Mouse (Mus musculus) right cerebral cortex, adult 18-20 months (tissue): Measurements from ENCODE around the gene Srrt.
A peak's percentile ranks its signal among the peaks of the same experiment; 100 is the strongest.

Source experiments
- DNase-seq: peaks from one replicate; pipeline ENCODE4 v3.0.0; 2022; ENCODE audit warnings: mixed read lengths

The Srrt gene

DNA sequence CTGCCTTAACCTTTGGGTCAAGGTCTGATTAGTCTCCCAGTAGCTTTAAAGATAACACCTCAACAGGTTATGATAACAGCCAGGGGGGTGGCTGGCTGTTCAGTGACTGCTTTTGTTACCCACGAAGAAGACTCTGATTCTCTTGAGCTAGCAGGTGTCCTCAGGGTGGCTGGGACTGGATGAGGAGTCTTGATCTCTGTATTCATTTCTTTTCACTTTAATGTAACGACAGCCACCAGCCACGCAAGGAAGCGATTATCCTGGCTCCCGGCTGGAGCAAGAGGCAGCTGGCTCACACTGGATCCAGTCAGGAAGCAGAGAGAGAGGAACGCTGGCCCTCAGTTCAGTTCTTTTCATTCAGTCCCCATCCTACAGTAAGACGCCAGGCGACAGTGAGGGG, 29.7 kb upstream of the Srrt start:
- DNase-seq = no peak

DNA sequence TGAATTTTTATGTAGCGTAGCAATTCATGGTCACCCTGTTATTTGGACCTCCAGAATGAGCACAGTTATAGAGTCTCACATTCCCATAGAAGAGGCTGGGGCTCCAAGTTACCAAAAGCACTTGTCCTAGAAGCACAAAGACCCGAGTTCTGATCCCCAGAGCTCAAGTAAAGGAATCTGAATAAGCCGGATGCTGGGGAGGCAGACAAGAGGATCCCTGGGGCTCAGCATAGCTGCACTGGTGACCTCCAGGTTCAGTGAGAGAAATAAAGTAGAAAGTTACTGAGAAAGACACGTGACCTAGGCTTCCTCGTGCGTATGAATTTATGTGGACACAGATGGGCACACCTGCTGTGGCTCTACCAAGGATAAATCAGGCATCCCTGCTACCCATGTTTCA, 27.6 kb upstream of the Srrt start:
- no peak for DNase-seq

DNA sequence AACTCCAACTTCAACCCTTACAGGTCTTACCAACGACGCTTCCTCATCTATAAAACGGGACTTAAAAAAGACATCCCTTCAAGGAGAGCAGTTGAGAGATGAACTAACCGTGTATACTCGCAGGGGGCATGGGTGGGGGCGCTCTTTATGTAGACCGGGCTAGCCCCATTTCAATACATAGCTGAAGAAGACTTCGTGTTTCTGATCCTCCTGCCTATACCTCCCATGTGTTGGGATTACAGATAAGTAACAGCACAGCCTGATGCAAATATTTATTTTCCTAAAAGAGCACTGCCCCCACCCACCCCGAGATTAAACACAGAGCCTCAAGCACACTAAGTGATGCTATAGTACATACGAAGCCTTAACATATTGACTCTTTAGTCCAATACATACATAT, 26.8 kb upstream of the Srrt start:
- no peak for DNase-seq

DNA sequence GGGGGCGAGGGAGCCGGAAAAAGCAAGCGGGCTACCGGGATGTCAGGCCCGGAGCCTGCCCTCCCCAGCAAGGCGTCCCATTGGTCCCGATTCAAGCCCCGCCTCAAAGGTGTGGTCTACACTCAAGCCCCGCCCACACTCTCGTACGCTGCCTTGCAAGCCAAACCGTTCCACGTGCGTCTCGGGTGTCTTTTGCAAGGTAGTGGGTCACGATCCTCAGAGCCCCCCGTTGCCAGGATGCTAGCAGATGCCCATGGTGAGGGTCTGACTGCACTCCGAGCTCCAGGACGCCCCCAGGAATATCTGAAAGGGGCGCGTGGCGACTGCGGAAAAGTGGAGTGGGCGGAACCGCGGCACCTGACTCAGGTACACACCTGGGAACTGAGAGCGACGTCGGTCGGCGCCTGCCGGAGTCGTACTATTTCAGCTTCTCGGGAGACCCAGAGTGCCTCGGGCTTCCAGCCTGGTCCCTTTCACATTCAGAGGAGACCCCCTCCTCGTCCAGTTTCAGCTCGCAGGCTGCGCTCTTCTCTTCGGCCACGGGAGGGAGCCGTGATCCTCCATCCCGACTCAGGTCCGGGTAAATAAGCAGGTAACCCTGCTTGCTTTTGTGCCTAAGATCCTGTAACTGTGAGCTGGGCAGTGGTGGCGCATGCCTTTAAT, 26.2 kb upstream of the Srrt start, which contains the start of gene Slc12a9:
Gene Slc12a9, minus strand, starts transcription at position 86 of the 663 bp plus-strand sequence.
- peak; percentile 93 for DNase-seq

DNA sequence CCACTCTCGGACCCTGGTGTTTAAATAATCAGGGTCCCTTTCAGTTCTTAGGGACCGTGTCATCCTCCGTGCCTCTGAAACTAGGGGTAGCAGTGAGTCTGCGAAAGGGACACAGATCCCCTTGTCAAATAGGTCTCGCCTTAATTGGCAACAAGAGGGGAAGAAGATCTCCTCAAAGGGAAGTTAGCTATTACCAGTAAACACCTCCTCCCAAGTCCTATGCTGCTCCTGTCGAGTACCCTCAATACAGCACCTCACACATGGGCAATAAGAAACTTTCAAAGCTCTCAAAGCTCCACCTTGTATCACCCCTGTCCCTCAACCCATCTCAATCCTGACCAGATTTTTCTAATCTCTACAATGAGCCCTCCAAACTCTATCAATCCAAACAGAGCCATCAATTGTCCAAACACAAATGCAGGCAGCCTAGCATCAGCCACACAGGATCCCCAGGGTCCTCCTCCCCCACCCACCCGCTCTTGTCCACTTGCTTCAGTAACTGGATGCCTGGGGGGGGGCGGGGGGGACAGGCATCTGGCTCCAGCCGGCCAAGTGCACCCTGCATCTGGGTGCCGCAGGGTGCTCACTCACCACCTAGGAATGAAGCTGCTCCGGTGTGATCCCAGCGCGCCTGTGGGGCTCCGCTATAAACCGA, 25.5 kb upstream of the Srrt start:
- DNase-seq = no peak

DNA sequence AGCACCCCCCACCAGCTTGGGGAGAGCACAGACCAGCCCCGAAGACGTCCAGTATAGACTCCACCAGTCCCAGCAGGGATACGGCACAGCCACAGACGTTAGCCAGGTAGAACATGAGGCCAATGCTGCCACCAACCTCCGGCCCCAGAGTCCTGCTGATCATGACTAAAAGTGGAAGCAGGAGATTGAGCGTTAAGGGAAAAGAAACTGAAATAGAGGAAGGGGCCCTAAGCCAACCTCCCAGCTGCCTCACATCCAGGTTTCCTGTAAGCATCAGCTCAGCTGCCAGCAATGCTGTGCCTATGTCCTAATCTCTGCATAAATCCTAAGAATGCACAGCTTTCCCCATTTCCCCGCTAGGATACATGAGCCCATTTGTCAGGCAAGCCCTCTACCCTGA, 23.4 kb upstream of the Srrt start:
- no peak for DNase-seq

DNA sequence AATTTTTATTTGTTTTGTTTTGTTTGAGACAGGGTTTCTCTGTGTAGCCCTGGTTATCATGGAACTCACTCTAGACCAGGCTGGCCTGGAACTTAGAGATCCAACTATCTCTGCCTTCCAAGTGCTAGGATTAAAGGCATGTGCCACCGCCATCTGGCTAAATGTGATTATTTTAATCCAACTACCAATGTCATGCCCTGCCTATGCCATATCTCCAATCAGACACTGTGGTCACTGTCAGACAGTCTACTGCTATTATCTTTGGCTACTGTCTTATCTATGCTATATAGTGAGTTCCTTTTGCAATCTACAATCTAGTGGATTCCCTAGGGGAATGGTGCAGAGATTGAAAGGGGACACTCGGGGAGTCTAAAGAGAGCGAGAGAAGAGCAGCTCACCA, 13.5 kb upstream of the Srrt start:
- DNase-seq = no peak

DNA sequence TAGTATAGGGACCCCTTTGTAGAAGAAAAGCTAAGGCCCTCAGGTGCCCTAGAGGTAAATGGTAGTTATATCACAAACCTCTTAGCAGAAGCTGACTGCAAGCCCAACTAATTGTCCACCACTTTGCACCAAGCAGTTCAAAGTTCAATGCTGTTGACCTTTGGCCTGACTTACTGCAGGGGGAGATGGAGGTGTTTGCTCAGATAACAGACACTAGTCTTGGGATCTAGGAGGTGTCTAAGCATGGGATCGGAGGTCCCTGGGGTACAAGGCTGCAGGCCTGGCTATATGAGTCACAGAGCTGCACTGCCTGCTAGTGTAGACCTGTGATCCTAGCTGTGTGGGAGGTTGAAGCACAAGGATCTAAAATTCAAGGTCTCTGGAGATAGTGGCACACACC, 11.1 kb upstream of the Srrt start:
- no peak for DNase-seq

DNA sequence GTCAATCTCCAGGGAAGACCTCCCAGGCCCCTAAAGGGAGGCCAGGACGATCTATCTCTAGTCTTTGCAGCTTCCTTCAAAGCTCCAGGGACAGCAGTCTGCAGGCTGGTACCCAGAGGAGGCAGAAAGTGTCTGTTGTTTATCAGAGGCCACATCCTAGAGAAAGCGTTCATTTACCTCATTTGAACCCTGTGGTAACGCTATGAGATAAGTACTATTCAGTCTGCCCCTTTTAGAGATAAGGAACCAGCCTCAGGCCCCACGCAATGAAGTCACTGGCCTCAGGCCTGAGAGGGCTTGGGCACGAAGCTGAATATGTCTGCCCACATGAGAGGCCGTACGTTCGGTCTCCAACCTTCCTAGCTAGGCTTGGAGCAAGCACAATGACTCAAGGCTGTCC, 9.9 kb upstream of the Srrt start:
- DNase-seq = no peak

DNA sequence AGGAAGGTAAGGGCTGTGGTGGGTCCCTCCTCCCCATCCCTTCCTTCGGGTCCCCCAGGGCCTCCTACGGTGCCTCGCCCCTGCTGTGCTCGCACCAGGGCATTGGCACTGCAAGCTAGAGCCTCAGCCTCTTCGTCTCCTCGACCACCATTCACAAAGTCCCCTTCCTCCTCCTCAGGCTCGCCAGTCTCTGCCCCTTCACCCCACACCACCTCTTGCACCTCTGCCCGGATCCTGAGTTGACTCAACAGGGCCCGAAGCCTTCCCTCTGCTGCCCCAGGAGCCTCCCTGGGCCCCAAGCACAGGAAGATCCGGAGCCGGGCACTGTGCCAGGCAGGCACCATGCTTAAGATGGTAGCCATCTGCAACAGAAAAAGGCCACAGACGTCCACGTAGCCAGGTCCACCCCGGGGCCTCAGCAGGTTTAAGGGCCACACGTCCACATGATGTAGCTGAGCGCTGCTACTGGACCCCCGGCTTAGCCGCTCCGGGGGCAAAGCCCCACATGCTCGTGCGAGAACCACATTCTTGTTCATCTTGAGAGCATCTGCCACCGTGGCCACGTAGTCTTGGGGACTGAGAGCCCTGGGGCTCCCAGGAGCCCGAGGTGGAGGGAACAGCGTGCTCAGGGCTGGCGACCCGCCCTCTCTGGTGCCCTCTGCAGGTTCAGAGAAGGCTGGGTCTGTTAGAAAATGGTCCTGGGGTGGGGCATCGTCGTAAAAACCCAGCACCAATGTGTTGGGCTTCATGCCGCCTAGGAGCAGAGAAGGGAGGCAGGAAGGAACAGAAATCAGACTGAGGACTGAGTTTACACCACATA, 7.8 kb upstream of the Srrt start:
- no peak for DNase-seq

DNA sequence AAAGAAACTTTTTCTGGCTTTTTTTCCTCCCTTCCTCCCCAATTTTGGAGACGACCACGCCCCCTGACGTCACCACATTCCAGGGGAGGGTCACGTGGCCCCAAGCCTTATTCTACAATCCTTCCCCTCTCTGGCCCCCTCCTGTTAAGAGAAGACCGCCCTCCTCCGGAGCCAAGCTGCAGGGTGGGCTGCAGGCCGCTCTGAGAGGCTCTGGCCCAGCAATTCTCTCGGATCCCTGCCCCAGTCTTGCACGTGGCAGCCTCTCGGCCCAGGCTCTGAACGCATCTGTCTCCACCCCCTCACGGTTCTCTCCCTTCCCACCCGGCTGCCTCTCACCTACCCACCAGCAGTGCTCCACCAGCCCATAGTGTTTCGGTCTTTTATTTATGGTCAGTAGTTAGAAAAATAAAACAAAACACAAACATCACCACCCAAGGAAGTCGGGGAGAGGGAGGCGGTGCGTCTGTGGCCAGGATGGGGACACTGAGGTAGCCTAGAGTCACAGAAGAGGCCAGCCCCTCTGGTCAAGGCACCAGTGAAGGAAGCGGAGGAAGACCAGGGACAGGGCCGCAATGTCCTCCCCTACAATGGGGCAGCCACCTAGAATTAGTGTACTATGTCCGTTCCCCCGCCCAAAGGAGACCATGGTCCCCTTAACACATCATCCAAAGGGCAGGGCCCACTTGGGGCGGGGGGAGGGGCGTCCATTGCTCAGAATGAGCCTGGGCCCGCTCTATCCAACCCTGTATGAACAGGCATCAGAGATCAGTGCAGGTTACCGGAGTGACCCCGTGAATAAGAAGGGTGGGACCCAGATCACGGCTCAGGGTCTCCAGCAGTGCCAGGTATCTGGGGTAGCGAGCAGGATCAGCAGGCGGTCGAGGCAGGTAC, 7.0 kb upstream of the Srrt start, which contains the start of gene Trip6:
Gene Trip6, minus strand, starts transcription at position 212 of the 891 bp plus-strand sequence.
- peak; percentile 40 for DNase-seq

DNA sequence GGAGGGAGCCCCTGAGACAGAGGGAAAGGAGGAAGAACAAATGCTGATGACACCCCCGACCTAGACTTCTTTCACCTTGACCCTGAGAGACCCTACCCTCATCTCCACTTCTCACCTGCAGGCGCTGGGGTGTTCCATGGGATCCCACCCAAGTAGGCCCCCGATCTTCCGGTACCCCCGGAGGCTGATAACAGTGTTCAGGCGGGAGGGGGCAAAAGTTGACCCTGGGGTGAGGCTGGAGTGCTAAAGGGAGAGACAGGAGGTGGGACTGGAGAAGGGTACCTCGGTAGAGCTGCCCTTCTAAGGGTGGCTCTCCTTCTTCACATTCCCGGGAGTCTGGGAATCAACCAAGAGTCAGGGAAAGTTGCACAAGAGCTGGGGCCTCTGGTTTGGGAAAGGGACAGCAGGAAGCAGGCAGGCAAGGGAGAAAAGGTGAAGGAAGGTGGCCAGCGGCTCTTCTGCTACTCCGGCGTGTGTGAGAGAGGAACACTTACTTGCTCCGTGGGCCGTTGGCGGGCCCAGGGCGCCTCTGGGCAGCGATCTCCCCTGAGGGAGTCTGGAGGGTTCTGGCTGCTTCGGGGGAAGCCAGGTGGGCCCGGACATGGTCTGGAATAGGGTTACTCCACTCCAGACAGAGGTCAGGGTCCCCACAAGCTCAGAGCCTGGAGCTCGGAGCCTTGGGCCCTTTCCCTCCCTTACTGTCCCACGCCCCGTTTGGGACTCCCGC, 6.2 kb upstream of the Srrt start:
- no peak for DNase-seq

DNA sequence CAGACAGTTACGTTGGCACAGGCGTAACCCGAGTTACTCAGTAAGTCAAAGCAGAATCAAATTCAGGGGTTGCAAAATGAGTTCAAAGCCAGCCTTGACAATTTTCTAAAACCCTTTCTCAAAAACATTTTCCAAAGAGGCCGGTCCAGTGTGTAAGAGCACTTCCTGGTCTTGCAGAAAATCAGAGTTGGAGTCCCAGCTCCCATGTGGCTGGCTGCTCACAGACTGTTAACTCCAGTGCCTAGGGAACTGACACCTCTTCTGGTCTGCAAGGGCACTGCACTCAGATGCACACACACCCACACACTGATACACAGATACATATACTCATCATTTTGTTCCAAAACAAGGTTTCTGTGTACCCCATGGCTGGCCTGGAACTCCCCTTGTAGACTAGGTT, 882 bp upstream of the Srrt start:
- no peak for DNase-seq

DNA sequence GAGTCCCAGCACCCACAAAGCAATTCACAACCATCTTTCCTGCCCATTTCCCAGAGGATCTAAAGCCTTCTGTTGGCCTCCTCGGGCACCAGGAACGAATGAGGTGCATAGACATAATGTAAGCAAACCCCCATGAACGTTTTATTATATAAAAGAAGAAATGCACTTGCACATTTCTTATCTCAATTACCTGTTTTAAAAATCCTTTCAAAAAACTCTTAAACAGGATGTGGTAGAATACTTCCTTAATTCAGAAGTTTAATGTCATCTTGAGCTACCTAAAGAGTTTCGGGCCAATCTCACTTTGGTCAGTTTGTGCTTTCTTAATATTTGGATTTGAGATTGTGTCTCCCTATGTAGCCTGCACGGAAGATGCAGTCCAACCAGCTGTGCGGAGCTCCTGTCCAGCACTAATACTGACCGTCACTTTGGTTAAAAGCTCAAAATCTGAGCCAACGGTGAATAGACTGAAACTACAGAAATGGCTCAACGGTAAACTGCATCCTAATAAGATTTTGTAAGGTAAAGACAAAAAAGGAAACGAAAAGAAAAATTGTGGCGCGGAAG, 952 bp downstream of the Srrt start:
- DNase-seq = no peak

DNA sequence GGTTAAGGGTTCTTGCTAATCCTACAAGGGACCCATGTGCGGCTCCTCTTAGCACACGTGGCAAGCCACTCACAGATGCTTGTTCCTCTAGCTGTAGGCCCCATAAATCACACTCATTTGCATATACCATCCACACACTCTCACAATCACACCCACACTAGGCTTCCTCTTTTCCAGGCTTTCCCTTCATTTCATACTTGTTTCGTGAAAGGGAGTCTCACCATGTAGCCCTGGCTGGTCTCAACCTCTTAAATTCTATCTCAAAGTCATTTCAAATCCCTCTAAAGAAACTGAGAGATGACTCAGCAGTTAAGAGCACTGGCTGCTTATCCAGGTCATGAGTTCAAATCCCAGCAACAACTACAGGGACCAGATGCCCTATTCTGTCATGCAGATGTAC, 1.7 kb downstream of the Srrt start:
- no peak for DNase-seq

DNA sequence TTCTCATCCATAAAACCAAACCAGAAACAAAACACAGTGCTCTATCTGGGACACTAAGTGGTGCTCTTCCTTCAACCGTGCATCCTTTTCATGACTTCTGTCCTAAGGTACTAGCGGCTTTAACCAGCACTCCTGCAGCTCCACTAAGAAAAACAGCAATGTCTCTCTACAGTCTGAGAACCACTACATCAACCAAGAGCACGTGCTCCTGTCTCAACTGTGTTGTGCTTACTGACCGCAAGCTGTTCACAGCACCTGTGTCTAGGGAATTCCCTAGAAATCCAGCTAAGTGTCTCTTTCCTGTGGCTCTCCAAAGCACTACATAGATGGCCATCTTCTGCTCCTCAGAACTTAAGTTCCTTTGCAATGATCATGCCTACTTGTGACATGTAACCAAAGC, 2.7 kb downstream of the Srrt start:
- DNase-seq = no peak

DNA sequence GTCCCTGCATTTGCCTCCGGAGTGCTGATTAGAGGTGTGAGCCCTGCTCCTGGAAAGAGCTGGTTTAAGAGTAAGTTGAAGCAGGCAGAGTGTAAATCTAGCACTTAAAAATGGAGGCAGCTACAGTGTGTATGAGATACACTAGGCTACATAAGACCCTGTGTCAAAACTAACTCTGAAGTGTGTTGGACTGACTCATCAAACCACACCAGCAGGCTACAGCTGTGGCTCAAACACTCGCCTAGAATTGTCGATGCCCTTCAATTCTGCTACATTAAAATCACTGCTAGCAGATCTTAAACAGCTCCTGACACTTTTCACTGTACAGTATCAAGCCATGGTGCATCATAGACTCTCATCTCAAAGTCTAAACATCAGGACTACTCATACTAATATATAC, 3.3 kb downstream of the Srrt start:
- DNase-seq = no peak

DNA sequence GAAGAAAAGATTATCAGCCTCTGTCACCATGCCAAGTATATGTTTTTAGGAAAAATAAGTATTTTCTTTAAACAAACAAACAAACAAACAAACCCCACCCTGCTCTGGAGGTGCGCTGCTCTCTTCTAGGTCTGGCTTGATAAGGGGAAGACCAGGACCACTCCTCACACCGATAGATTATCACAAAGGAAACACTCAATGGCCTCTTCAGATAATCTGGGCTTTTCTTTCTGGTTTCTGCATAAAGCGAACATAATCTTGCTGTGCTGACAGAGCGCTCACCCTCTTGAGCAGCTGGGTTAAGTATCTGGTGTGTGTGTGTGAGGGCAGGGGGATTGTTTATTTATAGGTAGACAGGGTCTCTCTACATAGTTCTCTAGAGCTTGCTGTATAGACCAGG, 3.9 kb downstream of the Srrt start:
- DNase-seq = no peak

DNA sequence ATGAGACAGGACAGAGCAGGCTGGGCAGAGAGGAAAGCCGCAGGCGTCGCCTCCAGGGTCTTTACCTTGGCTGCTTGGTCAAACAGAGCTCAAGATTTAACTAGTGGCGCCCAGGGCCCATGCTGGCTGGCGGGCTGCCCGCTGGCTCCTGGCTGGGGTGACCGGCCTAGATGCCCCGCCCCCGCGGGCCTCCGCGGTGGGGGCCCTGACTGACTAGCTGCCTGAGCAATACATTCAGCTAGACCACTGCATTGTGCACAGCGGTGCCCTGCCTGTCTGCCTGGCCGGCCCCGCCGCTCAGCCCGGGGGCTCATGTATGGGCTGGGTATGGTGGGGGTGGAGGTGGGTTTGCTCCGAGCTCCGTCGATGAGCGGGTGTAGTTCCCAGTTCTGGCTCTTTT, 6.2 kb downstream of the Srrt start:
- DNase-seq = no peak

DNA sequence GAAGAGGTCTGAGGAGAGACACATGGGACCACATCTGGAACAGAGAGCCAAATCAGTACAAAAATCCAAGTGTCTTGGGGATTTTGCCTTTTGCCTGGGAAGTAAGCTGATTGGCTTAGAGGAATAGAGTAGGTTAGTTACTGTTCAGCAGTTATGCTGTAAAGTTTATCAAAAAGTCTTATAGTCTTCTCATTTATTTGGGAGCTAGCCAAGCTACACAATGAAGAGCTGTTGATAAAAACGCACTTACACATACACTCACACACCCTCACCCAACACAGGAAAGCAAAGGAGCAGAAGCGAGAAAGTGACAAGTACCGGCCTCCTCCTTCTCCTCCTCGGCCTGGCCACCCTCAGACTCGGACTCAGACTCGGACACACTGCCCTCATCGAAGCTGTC, 8.2 kb downstream of the Srrt start:
- DNase-seq = no peak

DNA sequence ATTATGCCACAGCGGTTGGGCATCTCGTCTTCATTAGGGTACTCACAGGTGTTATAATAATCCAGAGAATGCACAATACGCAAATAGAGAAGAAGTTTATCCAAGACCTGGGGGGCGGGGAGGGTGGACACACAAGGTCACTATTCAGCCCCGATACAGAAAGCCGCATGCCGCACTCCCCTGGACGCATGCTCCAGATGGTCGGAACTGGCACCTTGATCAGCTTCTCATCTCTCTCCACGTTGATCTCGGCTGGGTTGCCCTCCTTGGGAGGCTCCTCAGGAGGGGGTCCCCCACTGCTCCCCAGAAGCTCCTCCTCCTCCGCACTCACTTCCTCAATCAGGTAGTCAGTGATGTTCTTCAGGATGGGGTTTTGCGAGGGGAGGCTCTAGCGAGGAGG, 10.3 kb downstream of the Srrt start:
- DNase-seq = no peak

DNA sequence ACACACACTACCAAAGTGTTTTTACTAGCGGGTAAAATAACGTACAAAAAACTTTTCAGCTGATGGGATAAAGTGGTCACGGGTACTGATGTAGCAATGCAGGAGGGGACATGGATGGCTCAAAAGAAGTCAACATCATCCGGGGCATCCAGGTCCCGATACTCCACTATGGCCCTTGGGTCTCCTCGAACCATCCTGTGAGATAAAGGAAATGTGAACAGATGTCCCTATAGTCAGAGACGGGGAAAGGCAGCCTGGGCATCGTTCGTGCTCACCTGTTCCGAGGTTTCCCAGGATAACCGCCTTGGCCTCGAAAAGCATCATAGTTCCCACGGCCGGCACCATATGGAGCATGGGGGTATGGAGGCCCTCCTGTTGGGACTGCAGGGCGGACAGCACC, 11.8 kb downstream of the Srrt start:
- DNase-seq = no peak
